Mouse (Mus musculus): ENCODE results near the gene Agpat3. TPM values are rescaled to one million over a fixed set of nuclear protein-coding genes. Genes with fewer than 3 reads are reported as not detected.
A peak's percentile ranks its signal among the peaks of the same experiment; 100 is the strongest.

Agpat3 gene
- total RNA-seq, 2 experiments from 2014 or later: 217 to 218 TPM

GRCm38 (mm10) chr10:78260322-78260721 is 92.0 kb downstream of the Agpat3 start:
- DNase-seq (ENCODE audit: low spot score in 2 of 2): no peak

GRCm38 (mm10) chr10:78259702-78260101 is 92.6 kb downstream of the Agpat3 start:
- DNase-seq (ENCODE audit: low spot score in 2 of 2): no peak

- DNase-seq (ENCODE audit: low spot score in 2 of 2): no peak
These were observed 93.1 kb downstream of the Agpat3 start for GRCm38 (mm10) chr10:78259230-78259629.

GRCm38 (mm10) chr10:78258142-78258675 is 94.1 kb downstream of the Agpat3 start:
- DNase-seq (ENCODE audit: low spot score in 2 of 2): no peak

- peak in 1 of 2 experiments; percentile 12 for DNase-seq (ENCODE audit: low spot score in 2 of 2)
These were observed 96.6 kb downstream of the Agpat3 start for GRCm38 (mm10) chr10:78255646-78256059.

- no peak for DNase-seq (ENCODE audit: low spot score in 2 of 2)
These were observed 105.1 kb downstream of the Agpat3 start for GRCm38 (mm10) chr10:78247206-78247605.

GRCm38 (mm10) chr10:78246725-78247124 is 105.6 kb downstream of the Agpat3 start:
- DNase-seq (ENCODE audit: low spot score in 2 of 2): no peak

- no peak for DNase-seq (ENCODE audit: low spot score in 2 of 2)
These were observed 107.1 kb downstream of the Agpat3 start for GRCm38 (mm10) chr10:78245225-78245547.

GRCm38 (mm10) chr10:78244438-78245224 is 107.7 kb downstream of the Agpat3 start, which contains the start of gene Trappc10:
Trappc10 (minus strand) TSS chr10:78244641.
- peak; percentile 84 to 87 for DNase-seq (ENCODE audit: low spot score in 2 of 2)

- DNase-seq (ENCODE audit: low spot score in 2 of 2): no peak
These were observed 108.2 kb downstream of the Agpat3 start for GRCm38 (mm10) chr10:78244058-78244437.

- no peak for DNase-seq (ENCODE audit: low spot score in 2 of 2)
These were observed 113.4 kb downstream of the Agpat3 start for GRCm38 (mm10) chr10:78238926-78239325.

- DNase-seq (ENCODE audit: low spot score in 2 of 2): no peak
These were observed 114.0 kb downstream of the Agpat3 start for GRCm38 (mm10) chr10:78238297-78238696.

GRCm38 (mm10) chr10:78237809-78238208 is 114.5 kb downstream of the Agpat3 start:
- DNase-seq (ENCODE audit: low spot score in 2 of 2): no peak

- DNase-seq (ENCODE audit: low spot score in 2 of 2): no peak
These were observed 115.2 kb downstream of the Agpat3 start for GRCm38 (mm10) chr10:78236885-78237629.

- no peak for DNase-seq (ENCODE audit: low spot score in 2 of 2)
These were observed 118.5 kb downstream of the Agpat3 start for GRCm38 (mm10) chr10:78233756-78234155.

GRCm38 (mm10) chr10:78233161-78233560 is 119.1 kb downstream of the Agpat3 start:
- no peak for DNase-seq (ENCODE audit: low spot score in 2 of 2)

- no peak for DNase-seq (ENCODE audit: low spot score in 2 of 2)
These were observed 119.8 kb downstream of the Agpat3 start for GRCm38 (mm10) chr10:78232301-78232980.

GRCm38 (mm10) chr10:78228560-78228928 is 123.7 kb downstream of the Agpat3 start:
- DNase-seq (ENCODE audit: low spot score in 2 of 2): no peak

GRCm38 (mm10) chr10:78227875-78228559 is 124.3 kb downstream of the Agpat3 start:
- DNase-seq (ENCODE audit: low spot score in 2 of 2): no peak

- DNase-seq (ENCODE audit: low spot score in 2 of 2): no peak
These were observed 128.2 kb downstream of the Agpat3 start for GRCm38 (mm10) chr10:78224136-78224535.

GRCm38 (mm10) chr10:78222908-78223307 is 129.4 kb downstream of the Agpat3 start:
- DNase-seq (ENCODE audit: low spot score in 2 of 2): no peak
